Mouse (Mus musculus) hindbrain, embryonic 14.5 days (tissue): Measurements from ENCODE around the gene Krtap3-3. TPM values are rescaled to one million over a fixed set of nuclear protein-coding genes. Genes with fewer than 3 reads are reported as not detected.
"Not testable (repeated sequence)": the region's sequence is repeated elsewhere in the genome, so short reads cannot be mapped to it uniquely, and the experiment has no call there.

Experiments
- ATAC-seq: fragments of 200-750 bp; cut with Nextera tagmentation; 2 replicates; pipeline ENCODE4 v1.8.0; 2017; ENCODE audit warnings: moderate number of reproducible peaks, mild to moderate bottlenecking, moderate TSS enrichment, moderate library complexity; ENCODE audit not compliant: low FRiP score
- DNase-seq: peaks from one replicate; pipeline ENCODE4 v3.0.0-alpha.2; 2015; ENCODE audit warnings: low spot score
- H3K27ac ChIP-seq: fragments of 300-500 bp; sonication (generic); 2 replicates; pipeline ENCODE4 v1.5.1; 2014; ENCODE audit warnings: mild to moderate bottlenecking, moderate library complexity
- H3K27me3 ChIP-seq: fragments of 300-500 bp; sonication (generic); 2 replicates; pipeline ENCODE4 v1.6.1; 2014; ENCODE audit warnings: mild to moderate bottlenecking, low read length, mixed read lengths; ENCODE audit not compliant: control insufficient read depth, insufficient read depth
- H3K36me3 ChIP-seq: fragments of 300-500 bp; sonication (generic); replicated peaks from 2 replicates; pipeline ENCODE4 v1.6.1; 2014; ENCODE audit not compliant: control insufficient read depth, insufficient read depth
- H3K4me1 ChIP-seq: fragments of 300-500 bp; sonication (generic); replicated peaks from 2 replicates; pipeline ENCODE4 v1.6.1; 2014; ENCODE audit warnings: antibody characterized with exemption, low read length, mixed read lengths; ENCODE audit not compliant: control insufficient read depth, insufficient read depth
- H3K4me2 ChIP-seq: fragments of 300-500 bp; sonication (generic); replicated peaks from 2 replicates; pipeline ENCODE4 v1.6.1; 2014; ENCODE audit warnings: mild to moderate bottlenecking, moderate library complexity
- H3K4me3 ChIP-seq: fragments of 300-500 bp; sonication (generic); replicated peaks from 2 replicates; pipeline ENCODE4 v1.5.1; 2014; ENCODE audit warnings: mild to moderate bottlenecking, low read length
- H3K9ac ChIP-seq: fragments of 300-500 bp; sonication (generic); 2 replicates; pipeline ENCODE4 v1.6.1; 2014
- H3K9me3 ChIP-seq: fragments of 300-500 bp; sonication (generic); 2 replicates; pipeline ENCODE4 v1.6.1; 2016; ENCODE audit warnings: low read length; ENCODE audit not compliant: control insufficient read depth
- WGBS: fragments of 180-500 bp; shearing (Covaris S2); extraction: QIAGEN DNeasy Blood & Tissue Kit; methylation state at CpG from one replicate; pipeline ENCODE4 v1.1.7; 2014; 5-methylcytosine and 5-hydroxymethylcytosine counted together
- polyA plus RNA-seq: library from polyadenylated mRNA; unstranded; fragments of >200 nt; fragmentation: Nextera tagmentation; extraction: Ambion mirVana; gene quantifications from 2 replicates; pipeline ENCODE4 v1.2.1, GENCODE M21; 2014

Krtap3-3 gene
- not detected in 2 replicates for polyA plus RNA-seq

DNA sequence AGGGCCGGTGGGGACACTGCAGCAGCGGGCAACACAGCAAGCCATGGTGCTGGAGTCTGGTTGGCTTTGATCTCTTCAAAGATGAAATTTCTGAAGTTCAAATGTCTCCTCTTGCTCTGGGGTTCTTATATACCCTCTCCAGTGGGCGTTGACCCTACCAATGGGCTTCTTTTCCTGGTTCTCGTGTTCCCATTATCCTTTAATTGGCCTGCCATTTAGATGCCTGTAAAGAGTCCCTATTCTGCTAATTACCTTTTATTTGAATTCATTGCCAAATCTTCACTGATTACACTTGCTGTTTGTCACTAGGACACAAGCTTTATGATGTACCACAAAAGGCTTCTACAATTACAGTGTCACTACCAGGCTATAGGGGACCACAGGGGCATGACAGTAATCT is at the start of gene Krtap3-3:
Gene Krtap3-3 (minus strand): TSS at position 101 of the 400 bp plus-strand sequence.
- no peak within 1 kb of the TSS for H3K4me3 ChIP-seq
- no peaks in the 10 kb centered on the region for H3K36me3 ChIP-seq
- no peak within 1 kb of the TSS for H3K4me2 ChIP-seq
- H3K27ac ChIP-seq, result no peak within 1 kb of the TSS
- H3K9ac ChIP-seq, result no peak within 1 kb of the TSS
- no peaks in the 10 kb centered on the region for H3K9me3 ChIP-seq
- no peaks in the 10 kb centered on the region for H3K4me1 ChIP-seq
- ATAC-seq (no peak), DNase-seq (no peak)
- H3K27me3 ChIP-seq, result no peaks in the 10 kb centered on the region
- 62% methylated on average over 4 of the region's 4 CpGs for WGBS

DNA sequence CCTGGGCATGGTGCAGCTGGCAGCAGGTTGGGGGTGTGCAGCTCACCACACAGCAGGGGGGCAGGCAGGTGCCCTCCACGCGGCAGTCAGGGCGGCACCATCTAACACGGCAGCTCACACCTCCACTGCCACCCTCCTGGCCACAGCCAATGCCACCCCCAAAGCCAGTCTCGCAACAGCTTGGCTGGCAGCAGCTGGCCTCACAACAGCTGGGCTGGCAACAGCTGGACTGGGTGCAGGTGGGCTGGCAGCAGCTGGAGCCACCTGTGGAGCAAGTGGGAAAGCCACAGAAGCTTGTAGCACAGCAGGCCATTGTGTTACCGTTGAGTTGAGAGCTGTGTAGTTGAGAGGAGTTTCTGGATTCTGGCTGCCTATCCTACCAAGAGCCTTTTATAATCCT is 47.1 kb upstream of the Krtap3-3 start, which contains the start of gene Krtap9-3:
Gene Krtap9-3 (minus strand): TSS at position 364 of the 400 bp plus-strand sequence.
- not testable (repeated sequence) for DNase-seq, ATAC-seq, H3K4me3 ChIP-seq, H3K9ac ChIP-seq, H3K4me2 ChIP-seq, H3K36me3 ChIP-seq, H3K27ac ChIP-seq, H3K27me3 ChIP-seq, H3K4me1 ChIP-seq, H3K9me3 ChIP-seq
- 82% methylated on average over 6 of the region's 6 CpGs for WGBS

DNA sequence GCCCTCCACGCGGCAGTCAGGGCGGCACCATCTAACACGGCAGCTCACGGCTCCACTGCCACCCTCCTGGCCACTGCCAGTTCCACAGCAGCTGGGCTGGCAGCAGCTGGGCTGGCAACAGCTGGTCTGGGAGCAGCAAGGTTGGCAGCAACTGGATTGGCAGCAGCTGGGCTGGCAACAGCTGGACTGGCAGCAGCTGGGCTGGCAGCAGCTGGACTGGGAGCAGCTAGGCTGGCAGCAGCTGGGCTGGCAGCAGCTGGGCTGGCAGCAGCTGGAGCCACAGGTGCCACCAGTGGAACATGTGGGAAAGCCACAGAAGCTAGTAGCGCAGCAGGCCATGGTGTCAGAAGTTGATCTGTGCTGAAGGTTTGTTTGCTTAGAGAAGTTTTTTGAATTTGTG is 40.3 kb upstream of the Krtap3-3 start, which contains the start of gene Krtap1-3:
Gene Krtap1-3 (minus strand): TSS at position 359 of the 400 bp plus-strand sequence.
- Histone ChIP-seq H3K4me2 (no peak within 1 kb of the TSS), H3K27me3 (no peaks in the 10 kb centered on the region)
- WGBS, result 84% methylated on average over 6 of the region's 6 CpGs

DNA sequence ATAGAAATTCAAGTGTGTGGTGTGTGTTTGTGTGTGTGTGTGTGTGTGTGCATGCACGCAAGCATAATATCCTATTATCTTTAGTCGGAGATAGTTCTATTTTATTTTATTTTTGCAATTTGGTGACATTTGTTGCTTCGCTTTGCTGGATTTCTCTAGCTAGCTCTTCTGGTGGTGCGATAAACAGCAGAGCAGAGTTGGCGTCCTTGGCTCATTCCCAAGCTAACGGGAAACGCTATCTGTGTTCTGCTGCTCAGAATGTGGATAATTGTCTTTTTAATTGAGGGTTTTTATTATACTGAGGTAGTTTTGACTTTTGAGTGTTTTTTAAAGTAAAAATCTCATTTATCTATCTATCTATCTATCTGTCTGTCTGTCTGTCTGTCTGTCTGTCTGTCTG is 34.4 kb upstream of the Krtap3-3 start:
- no peak overlapping the region for H3K4me2 ChIP-seq
- no peak overlapping the region for H3K9ac ChIP-seq
- WGBS, result 90% methylated on average over 7 of the region's 7 CpGs
- DNase-seq, result no peak
- no peaks in the 10 kb centered on the region for H3K27me3 ChIP-seq
- H3K4me1 ChIP-seq, result no peaks in the 10 kb centered on the region
- no peak overlapping the region for H3K27ac ChIP-seq
- no peak overlapping the region for H3K4me3 ChIP-seq
- ATAC-seq, result no peak
- H3K36me3 ChIP-seq, result no peaks in the 10 kb centered on the region
- H3K9me3 ChIP-seq, result no peaks in the 10 kb centered on the region

More for the DNA sequence above, 40.3 kb upstream of the Krtap3-3 start, which contains the start of gene Krtap1-3:
- no peaks in the 10 kb centered on the region for H3K4me1 ChIP-seq
- no peak within 1 kb of the TSS for H3K4me3 ChIP-seq
- ATAC-seq (no peak), DNase-seq (no peak)
- no peaks in the 10 kb centered on the region for H3K36me3 ChIP-seq
- no peak within 1 kb of the TSS for H3K9ac ChIP-seq
- H3K27ac ChIP-seq, result no peak within 1 kb of the TSS
- no peaks in the 10 kb centered on the region for H3K9me3 ChIP-seq

DNA sequence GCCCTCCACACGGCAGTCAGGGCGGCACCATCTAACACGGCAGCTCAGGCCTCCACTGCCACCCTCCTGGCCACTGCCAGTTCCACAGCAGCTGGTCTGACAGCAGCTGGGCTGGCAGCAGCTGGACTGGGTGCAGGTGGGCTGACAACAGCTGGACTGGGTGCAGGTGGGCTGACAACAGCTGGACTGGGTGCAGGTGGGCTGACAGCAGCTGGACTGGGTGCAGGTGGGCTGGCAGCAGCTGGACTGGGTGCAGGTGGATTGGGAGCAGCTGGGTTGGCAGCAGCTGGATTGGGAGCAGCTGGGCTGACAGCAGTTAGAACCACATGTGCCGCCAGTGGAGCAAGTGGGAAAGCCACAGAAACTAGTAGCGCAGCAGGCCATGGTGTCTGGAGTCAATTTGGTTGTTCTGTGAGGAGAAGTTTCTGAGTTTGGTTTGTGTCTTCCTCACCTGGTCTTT is 32.6 kb upstream of the Krtap3-3 start, which contains the start of gene Krtap1-4:
Gene Krtap1-4 (minus strand): TSS at position 410 of the 460 bp plus-strand sequence.
- WGBS, result 90% methylated on average over 5 of the region's 5 CpGs
- ATAC-seq, result no peak
- no peaks in the 10 kb centered on the region for H3K27me3 ChIP-seq

DNA sequence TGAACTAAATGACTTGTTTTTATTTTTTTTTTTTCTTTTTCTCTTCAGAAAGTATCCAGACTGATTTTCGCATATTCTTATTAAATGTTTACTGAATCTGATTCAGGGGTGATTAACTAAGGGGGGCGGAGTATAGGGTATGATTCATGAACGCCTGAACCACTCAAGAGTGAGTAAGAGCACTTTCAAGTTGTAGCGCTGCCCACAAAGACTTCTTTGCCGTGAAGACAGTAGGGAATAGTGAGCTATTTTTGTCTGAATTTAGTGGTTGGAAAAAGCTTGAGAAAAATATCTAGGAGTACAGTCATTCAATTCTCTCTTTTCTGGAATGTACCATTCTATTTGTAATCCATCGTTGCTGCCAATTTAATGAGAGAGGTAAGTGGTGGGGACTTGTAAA is 30.9 kb upstream of the Krtap3-3 start:
- H3K27me3 ChIP-seq, result no peaks in the 10 kb centered on the region
- no peak for ATAC-seq
- no peak overlapping the region for H3K27ac ChIP-seq
- no peak overlapping the region for H3K4me2 ChIP-seq
- H3K9me3 ChIP-seq, result no peaks in the 10 kb centered on the region
- H3K4me1 ChIP-seq, result no peaks in the 10 kb centered on the region
- no peaks in the 10 kb centered on the region for H3K36me3 ChIP-seq
- no peak for DNase-seq
- H3K4me3 ChIP-seq, result no peak overlapping the region
- no peak overlapping the region for H3K9ac ChIP-seq
- 91% methylated on average over 6 of the region's 6 CpGs for WGBS

More for the DNA sequence above, 32.6 kb upstream of the Krtap3-3 start, which contains the start of gene Krtap1-4:
- no peak for DNase-seq
- Histone ChIP-seq H3K4me1 (no peaks in the 10 kb centered on the region), H3K36me3 (no peaks in the 10 kb centered on the region), H3K4me3 (no peak within 1 kb of the TSS), H3K9me3 (no peaks in the 10 kb centered on the region), H3K9ac (no peak within 1 kb of the TSS), H3K27ac (no peak within 1 kb of the TSS), H3K4me2 (no peak within 1 kb of the TSS)

DNA sequence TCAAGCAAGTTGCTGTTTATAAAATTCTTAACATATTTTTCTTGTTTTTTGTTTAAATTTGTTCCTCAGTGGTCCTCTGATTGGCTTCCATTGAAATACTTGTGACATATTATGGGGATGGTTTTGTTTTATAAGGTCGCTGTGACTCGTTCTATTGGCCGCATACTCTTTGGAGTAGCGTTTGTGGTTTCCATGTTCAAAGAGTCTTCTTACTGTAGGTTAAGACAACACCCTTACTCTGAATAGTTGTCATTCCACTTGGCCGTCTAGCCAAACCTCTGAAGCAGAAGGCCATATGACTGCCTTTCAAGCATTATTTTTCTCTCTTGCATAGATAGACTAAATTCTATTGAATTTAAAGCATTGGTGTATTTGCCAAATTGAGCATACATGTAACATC is 30.4 kb upstream of the Krtap3-3 start:
- no peak for ATAC-seq
- Histone ChIP-seq H3K27ac (no peak overlapping the region), H3K4me1 (no peaks in the 10 kb centered on the region), H3K27me3 (no peaks in the 10 kb centered on the region), H3K9me3 (no peaks in the 10 kb centered on the region), H3K36me3 (no peaks in the 10 kb centered on the region), H3K9ac (no peak overlapping the region), H3K4me2 (no peak overlapping the region), H3K4me3 (no peak overlapping the region)
- WGBS, result 92% methylated on average over 5 of the region's 5 CpGs
- no peak for DNase-seq

DNA sequence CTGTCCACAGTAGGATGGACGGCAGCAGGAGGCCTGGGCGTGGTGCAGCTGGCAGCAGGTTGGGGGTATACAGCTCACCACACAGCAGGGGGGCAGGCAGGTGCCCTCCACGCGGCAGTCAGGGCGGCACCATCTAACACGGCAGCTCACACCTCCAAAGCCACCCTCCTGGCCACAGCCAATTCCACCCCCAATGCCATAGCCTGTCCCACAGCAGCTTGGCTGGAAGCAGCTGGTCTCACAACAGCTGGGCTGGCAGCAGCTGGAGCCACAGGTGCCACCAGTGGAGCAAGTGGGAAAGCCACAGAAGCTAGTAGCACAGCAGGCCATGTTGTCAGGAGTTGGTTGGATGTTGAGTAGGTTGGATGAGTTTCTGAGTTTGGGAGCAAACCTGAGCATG is 30.0 kb upstream of the Krtap3-3 start, which contains the start of gene Krtap1-5:
Gene Krtap1-5 (minus strand): TSS at position 381 of the 400 bp plus-strand sequence.
- no peaks in the 10 kb centered on the region for H3K27me3 ChIP-seq
- H3K27ac ChIP-seq, result no peak within 1 kb of the TSS
- no peak within 1 kb of the TSS for H3K4me2 ChIP-seq
- no peaks in the 10 kb centered on the region for H3K9me3 ChIP-seq
- DNase-seq, result no peak
- WGBS, result 91% methylated on average over 6 of the region's 6 CpGs
- no peaks in the 10 kb centered on the region for H3K36me3 ChIP-seq
- no peak within 1 kb of the TSS for H3K4me3 ChIP-seq
- no peaks in the 10 kb centered on the region for H3K4me1 ChIP-seq
- no peak for ATAC-seq
- H3K9ac ChIP-seq, result no peak within 1 kb of the TSS

DNA sequence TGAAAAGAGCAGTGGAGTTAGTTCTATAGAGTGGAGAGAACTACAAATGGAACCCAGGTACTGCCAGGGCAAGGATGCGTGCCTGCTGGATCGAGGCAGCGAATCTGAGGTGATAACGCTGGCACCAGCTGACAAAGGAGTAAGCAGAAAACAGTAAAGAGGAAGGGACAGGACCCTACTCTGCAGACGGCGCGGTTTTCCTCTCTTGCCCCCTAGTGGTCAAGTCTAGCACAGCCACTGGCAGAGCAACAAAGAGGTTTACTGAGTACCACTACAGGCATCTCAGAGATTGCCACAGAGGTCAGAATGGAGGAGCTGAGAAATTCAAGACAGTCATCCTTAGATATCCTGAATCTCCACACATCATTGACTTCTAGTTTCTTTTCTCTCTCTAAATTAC is 23.4 kb upstream of the Krtap3-3 start:
- no peak overlapping the region for H3K9ac ChIP-seq
- H3K9me3 ChIP-seq, result no peaks in the 10 kb centered on the region
- no peaks in the 10 kb centered on the region for H3K36me3 ChIP-seq
- WGBS, result 6% methylated on average over 7 of the region's 7 CpGs
- DNase-seq (peak; percentile 84), ATAC-seq (peak; percentile 66)
- no peaks in the 10 kb centered on the region for H3K4me1 ChIP-seq
- peak overlapping the region; percentile 36 for H3K4me2 ChIP-seq
- H3K4me3 ChIP-seq, result no peak overlapping the region
- no peak overlapping the region for H3K27ac ChIP-seq
- H3K27me3 ChIP-seq, result no peaks in the 10 kb centered on the region

DNA sequence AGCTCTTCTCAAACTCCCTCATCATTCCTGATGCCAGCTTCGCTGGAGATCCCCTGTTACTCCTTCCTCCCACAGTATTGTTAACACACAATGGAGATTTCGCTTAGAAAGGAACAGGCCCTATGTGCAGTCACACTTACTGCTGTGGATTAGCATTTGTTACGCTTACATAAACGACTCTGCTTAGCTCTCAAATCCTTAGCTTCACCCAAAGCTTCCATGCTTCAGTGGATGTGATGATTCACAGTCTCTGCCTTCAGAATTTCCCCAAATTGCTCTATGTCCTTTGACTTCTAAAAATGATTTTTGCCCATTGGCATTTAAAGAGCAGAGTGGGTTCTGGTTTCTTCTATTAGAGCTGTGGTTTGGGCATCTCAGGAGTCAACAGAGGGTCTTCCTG is 22.5 kb upstream of the Krtap3-3 start:
- Histone ChIP-seq H3K4me1 (no peaks in the 10 kb centered on the region), H3K36me3 (no peaks in the 10 kb centered on the region), H3K4me2 (no peak overlapping the region), H3K9me3 (no peaks in the 10 kb centered on the region), H3K27ac (no peak overlapping the region), H3K9ac (no peak overlapping the region), H3K4me3 (no peak overlapping the region), H3K27me3 (no peaks in the 10 kb centered on the region)
- WGBS, result 38% methylated on average over 4 of the region's 4 CpGs
- ATAC-seq (no peak), DNase-seq (no peak)
